ENCODE assay signal across 11 mouse cellular contexts in genomic region chr19:57927566-57928523, GRCm38 (mm10).
DNase-seq lines count a peak whose midpoint lies in the region; ATAC-seq lines count a peak whose summit lies in the region.
"Had no signal": no experiment of that assay in that cellular context is flagged by ENCODE, and none has a peak within 500 bp of the region (broad histone marks: within the 10 kb centered on the region; RNA-seq: fewer than 3 reads in every experiment).

No protein-coding gene starts in this region.

- H3K4me2 ChIP-seq in liver, embryonic 16.5 days (ENCODE audit: low read depth, low read length) = no peak overlapping the region

- 32% methylated on average over 11 of the region's 11 CpGs for WGBS in liver, embryonic 16.5 days (ENCODE audit: insufficient replicate concordance)

- peak; percentile 35 to 39 for DNase-seq in cerebellum, postnatal 10 days
- DNase-seq in cerebellum, postnatal 36 days = no peak
- peak; percentile 13 for DNase-seq in right cerebral cortex, postnatal 14 days
- DNase-seq in right cerebral cortex, postnatal 36 days (ENCODE audit: low spot score in 2 of 2) = no peak
- DNase-seq in thymus, postnatal 4 days = peak; percentile 38
- no peak for DNase-seq in gastrocnemius, postnatal 25 days
- DNase-seq in lung, postnatal 25 days (ENCODE audit: low spot score) = no peak
- DNase-seq: adrenal gland, adult 8-10 months; kidney, postnatal 4 days had no signal

- H3K27me3 ChIP-seq in liver, embryonic 16.5 days (ENCODE audit: control insufficient read depth, insufficient read depth, low read depth, low read length) = no peaks in the 10 kb centered on the region

- no peaks in the 10 kb centered on the region for H3K9me3 ChIP-seq in liver, embryonic 16.5 days (replicated peaks; ENCODE audit: control insufficient read depth, low read length)

- H3K9ac ChIP-seq in liver, embryonic 16.5 days (ENCODE audit: low read depth, low read length) = no peak overlapping the region

- no peak overlapping the region for H3K27ac ChIP-seq in liver, embryonic 16.5 days (ENCODE audit: low read length)
- H3K27ac ChIP-seq: stomach, postnatal 0 days had no signal

- no peaks in the 10 kb centered on the region for H3K36me3 ChIP-seq in liver, embryonic 16.5 days (ENCODE audit: control insufficient read depth, insufficient read depth)

- no peak overlapping the region for H3K4me3 ChIP-seq in liver, embryonic 16.5 days (ENCODE audit: low read depth, low read length)

- no peaks in the 10 kb centered on the region; the same call in 1 of the 2 replicates for H3K4me1 ChIP-seq in liver, embryonic 16.5 days (ENCODE audit: control insufficient read depth, low read depth, low read length)

- peak; percentile 63 for ATAC-seq in liver, embryonic 16.5 days (ENCODE audit: low read depth)

Comparison
In these comparisons a context has a peak if more than half of its experiments do, and no peak if none do; other contexts are left out.
1. DNase-seq: peak in cerebellum, postnatal 10 days (2 of 2), right cerebral cortex, postnatal 14 days (single experiment) and thymus, postnatal 4 days (single experiment); none in cerebellum, postnatal 36 days (0 of 2), right cerebral cortex, postnatal 36 days (0 of 2), gastrocnemius, postnatal 25 days (single experiment) and lung, postnatal 25 days (single experiment).